17 mouse cellular contexts compared by ENCODE assay signal in genomic region chr10:24973845-24974514, GRCm38 (mm10).
"Had no signal": no experiment of that assay in that cellular context is flagged by ENCODE, and none has a peak within 500 bp of the region (broad histone marks: within the 10 kb centered on the region; RNA-seq: fewer than 3 reads in every experiment).

No protein-coding gene starts in this region.

- H3K36me3 ChIP-seq: liver, embryonic 13.5 days; midbrain, embryonic 15.5 days; neural tube, embryonic 13.5 days; stomach, embryonic 15.5 days had no signal

- H3K27me3 ChIP-seq: liver, embryonic 13.5 days; midbrain, embryonic 15.5 days; neural tube, embryonic 13.5 days; stomach, embryonic 15.5 days had no signal

- H3K4me1 ChIP-seq: liver, embryonic 13.5 days; midbrain, embryonic 15.5 days had no signal

- H3K27ac ChIP-seq: layer of hippocampus, adult 2 months; liver, embryonic 13.5 days; midbrain, embryonic 15.5 days; neural tube, embryonic 13.5 days; stomach, embryonic 15.5 days had no signal

- H3K4me3 ChIP-seq: layer of hippocampus, adult 2 months; liver, embryonic 13.5 days; midbrain, embryonic 15.5 days; neural tube, embryonic 13.5 days; stomach, embryonic 15.5 days had no signal

- H3K4me2 ChIP-seq: liver, embryonic 13.5 days; midbrain, embryonic 11.5 days; midbrain, embryonic 15.5 days; neural tube, embryonic 13.5 days; stomach, embryonic 15.5 days had no signal

- DNase-seq: kidney, adult 9 months; kidney, postnatal 25 days; layer of hippocampus, adult 9-11 months; liver, embryonic 13.5 days; lung, adult 2 months; lung, postnatal 14 days; lung, postnatal 4 days; retina, postnatal 1 day; right cerebral cortex, postnatal 25 days; spleen, adult 18-20 months; thymus, postnatal 25 days had no signal

- H3K9me3 ChIP-seq: liver, embryonic 13.5 days; midbrain, embryonic 15.5 days; stomach, embryonic 15.5 days had no signal

- ATAC-seq: intestine, postnatal 0 days; midbrain, embryonic 15.5 days had no signal

- H3K9ac ChIP-seq: liver, embryonic 13.5 days; midbrain, embryonic 15.5 days; neural tube, embryonic 13.5 days; stomach, embryonic 15.5 days had no signal
